Comparison of ENCODE assay signal across 11 mouse cellular contexts in genomic region chr17:42430380-42430779, GRCm38 (mm10).
"Had no signal": no experiment of that assay in that cellular context is flagged by ENCODE, and none has a peak within 500 bp of the region (broad histone marks: within the 10 kb centered on the region; RNA-seq: fewer than 3 reads in every experiment).

No protein-coding gene starts in this region.

- DNase-seq: retina, postnatal 1 day; right cerebral cortex, postnatal 14 days; right cerebral cortex, postnatal 25 days; right cerebral cortex, postnatal 4 days; spleen, adult 18-20 months; thymus, adult 18-20 months; thymus, adult 2 months; thymus, postnatal 14 days; thymus, postnatal 25 days; thymus, postnatal 36 days; thymus, postnatal 4 days had no signal
